Mouse (Mus musculus) embryonic facial prominence, embryonic 10.5 days (tissue): Measurements from ENCODE around the gene Mia3. TPM values are rescaled to one million over a fixed set of nuclear protein-coding genes. Genes with fewer than 3 reads are reported as not detected.

ENCODE experiments used
- DNase-seq: peaks from one replicate; pipeline ENCODE4 v3.0.0-alpha.2; 2017; ENCODE audit warnings: low spot score
- H3K27ac ChIP-seq: fragments of 300-500 bp; sonication (generic); replicated peaks from 2 replicates; pipeline ENCODE4 v1.5.1; 2016; ENCODE audit warnings: mild to moderate bottlenecking
- H3K27me3 ChIP-seq: fragments of 300-500 bp; sonication (generic); replicated peaks from 2 replicates; pipeline ENCODE4 v1.6.1; 2016; ENCODE audit warnings: low read depth, mild to moderate bottlenecking; ENCODE audit not compliant: poor library complexity, severe bottlenecking
- H3K36me3 ChIP-seq: fragments of 300-500 bp; sonication (generic); replicated peaks from 2 replicates; pipeline ENCODE4 v1.6.1; 2016; ENCODE audit warnings: mild to moderate bottlenecking, moderate library complexity
- H3K4me1 ChIP-seq: fragments of 300-500 bp; sonication (generic); 2 replicates; pipeline ENCODE4 v1.6.1; 2016
- H3K4me3 ChIP-seq: fragments of 300-500 bp; sonication (generic); 2 replicates; pipeline ENCODE4 v1.5.1; 2016; ENCODE audit warnings: mild to moderate bottlenecking, moderate library complexity
- H3K9me3 ChIP-seq: fragments of 300-500 bp; sonication (generic); 2 replicates; pipeline ENCODE4 v1.6.1; 2016; ENCODE audit warnings: mild to moderate bottlenecking
- WGBS: fragments of 180-500 bp; shearing (Covaris S2); methylation state at CpG from one replicate; pipeline ENCODE4 v1.1.7; 2016; 5-methylcytosine and 5-hydroxymethylcytosine counted together
- polyA plus RNA-seq: library from polyadenylated mRNA; unstranded; fragments of >200 nt; fragmentation: Nextera tagmentation; extraction: Ambion mirVana; gene quantifications from 2 replicates; pipeline ENCODE4 v1.2.1, GENCODE M21; 2016

The Mia3 gene
- polyA plus RNA-seq, 1 experiment from 2014 or later: 89.1 TPM

GRCm38 (mm10) chr1:183289576-183289975, 79.8 kb downstream of the Mia3 start:
- WGBS: 94% methylated on average over 4 of the region's 4 CpGs
- H3K36me3 ChIP-seq: peaks cover 93% of the 10 kb centered on the region
- H3K27me3 ChIP-seq: no peaks in the 10 kb centered on the region
- no peak for DNase-seq
- no peaks in the 10 kb centered on the region for H3K9me3 ChIP-seq
- H3K4me3 ChIP-seq: no peak overlapping the region
- H3K4me1 ChIP-seq: no peaks in the 10 kb centered on the region
- H3K27ac ChIP-seq: no peak overlapping the region

DNA sequence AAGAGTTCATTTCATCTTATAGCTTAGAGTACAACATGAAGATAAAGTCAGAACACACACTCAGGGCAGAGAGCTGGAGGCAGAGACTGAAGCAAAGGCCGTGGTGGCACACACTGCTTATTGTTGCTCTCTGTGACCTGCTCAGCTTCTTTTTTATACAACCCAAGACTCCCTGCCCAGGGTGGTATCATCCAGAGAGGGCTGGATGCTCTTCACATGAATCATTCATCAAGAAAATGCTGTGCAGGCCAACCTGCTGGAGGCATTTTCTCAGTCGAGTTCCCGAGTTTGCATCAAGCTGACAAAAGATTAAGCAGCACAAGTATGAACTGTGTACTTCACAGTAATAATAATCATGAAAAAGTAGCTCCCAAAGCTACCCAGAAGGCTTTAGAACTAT, 81.0 kb downstream of the Mia3 start:
- H3K36me3 ChIP-seq: peaks cover 98% of the 10 kb centered on the region
- no peaks in the 10 kb centered on the region for H3K4me1 ChIP-seq
- H3K27ac ChIP-seq: no peak overlapping the region
- no peaks in the 10 kb centered on the region for H3K27me3 ChIP-seq
- H3K4me3 ChIP-seq: no peak overlapping the region
- DNase-seq: no peak
- H3K9me3 ChIP-seq: no peaks in the 10 kb centered on the region
- 92% methylated on average over 3 of the region's 3 CpGs for WGBS

Other genes starting within 250 kb of the Mia3 start
- 13.5 and 13.6 TPM in 2 replicates for gene Disp1, start 148.0 kb downstream of the Mia3 start, polyA plus RNA-seq
- 40.6 and 45.5 TPM in 2 replicates for gene Aida, start 73.0 kb downstream of the Mia3 start, polyA plus RNA-seq
- gene Brox, start 72.3 kb downstream of the Mia3 start, polyA plus RNA-seq: 34.8 and 35.5 TPM in 2 replicates
- gene Taf1a, start 19.4 kb upstream of the Mia3 start, polyA plus RNA-seq: 21.7 and 24.7 TPM in 2 replicates
- gene Hhipl2, start 48.7 kb upstream of the Mia3 start, polyA plus RNA-seq: 0.40 and 0.44 TPM in 2 replicates